Mouse (Mus musculus) cortical plate, adult 2 months (tissue): ENCODE results near the gene Habp2.

Experiments
- CTCF ChIP-seq: fragments of 200-500 bp; IDR thresholded peaks from 2 replicates; pipeline ENCODE4 v1.5.1; 2011; ENCODE audit warnings: mild to moderate bottlenecking, control low read depth, low read length; ENCODE audit not compliant: insufficient read depth; ENCODE audit errors: extremely low read depth
- POLR2A ChIP-seq: fragments of 200-500 bp; IDR thresholded peaks from 2 replicates; pipeline ENCODE4 v1.6.1; 2011; ENCODE audit warnings: mild to moderate bottlenecking, low read length, control low read depth; ENCODE audit not compliant: insufficient read depth; ENCODE audit errors: extremely low read depth

GRCm38 (mm10) chr19:56289642-56290041, 2.7 kb downstream of the Habp2 start:
- TF ChIP-seq POLR2A: no peak
- TF ChIP-seq CTCF: no peak
